Mouse (Mus musculus) heart, embryonic 16.5 days (tissue): Measurements from ENCODE around the gene Pmvk. TPM values are rescaled to one million over a fixed set of nuclear protein-coding genes. Genes with fewer than 3 reads are reported as not detected.
A peak's percentile ranks its signal among the peaks of the same experiment; 100 is the strongest.

ENCODE experiments used
- ATAC-seq: fragments of 200-750 bp; cut with Nextera tagmentation; replicated peaks from 2 replicates; pipeline ENCODE4 v1.8.0; 2017; ENCODE audit warnings: moderate number of reproducible peaks; ENCODE audit not compliant: insufficient read depth, low FRiP score; ENCODE audit errors: extremely low read depth
- H3K27ac ChIP-seq: fragments of 300-500 bp; sonication (generic); 2 replicates; pipeline ENCODE4 v1.5.1; 2014; ENCODE audit warnings: mild to moderate bottlenecking, low read length, control low read depth, moderate library complexity
- H3K27me3 ChIP-seq: fragments of 300-500 bp; sonication (generic); 2 replicates; pipeline ENCODE4 v1.6.1; 2014; ENCODE audit warnings: low read length, mixed read lengths; ENCODE audit not compliant: control insufficient read depth, insufficient read depth
- H3K36me3 ChIP-seq: fragments of 300-500 bp; sonication (generic); 2 replicates; pipeline ENCODE4 v1.6.1; 2014; ENCODE audit not compliant: control insufficient read depth, insufficient read depth
- H3K4me1 ChIP-seq: fragments of 300-500 bp; sonication (generic); 2 replicates; pipeline ENCODE4 v1.6.1; 2014; ENCODE audit warnings: low read length, mixed read lengths; ENCODE audit not compliant: control insufficient read depth, insufficient read depth
- H3K4me2 ChIP-seq: fragments of 300-500 bp; sonication (generic); 2 replicates; pipeline ENCODE4 v1.6.1; 2014; ENCODE audit warnings: low read depth, mild to moderate bottlenecking, control low read depth, low read length
- H3K4me3 ChIP-seq: fragments of 300-500 bp; sonication (generic); 2 replicates; pipeline ENCODE4 v1.5.1; 2014; ENCODE audit warnings: mild to moderate bottlenecking, control low read depth, low read length
- H3K9ac ChIP-seq: fragments of 300-500 bp; sonication (generic); 2 replicates; pipeline ENCODE4 v1.6.1; 2014; ENCODE audit warnings: low read length, control low read depth
- H3K9me3 ChIP-seq: fragments of 300-500 bp; sonication (generic); replicated peaks from 2 replicates; pipeline ENCODE4 v1.6.1; 2016; ENCODE audit warnings: low read length; ENCODE audit not compliant: control insufficient read depth
- WGBS: fragments of 180-500 bp; shearing (Covaris S2); extraction: QIAGEN DNeasy Blood & Tissue Kit; methylation state at CpG from one replicate; pipeline ENCODE4 v1.1.7; 2014; 5-methylcytosine and 5-hydroxymethylcytosine counted together
- polyA plus RNA-seq: library from polyadenylated mRNA; unstranded; fragments of >200 nt; fragmentation: Nextera tagmentation; extraction: Ambion mirVana; gene quantifications from 2 replicates; pipeline ENCODE4 v1.2.1, GENCODE M21; 2015

The Pmvk gene
- polyA plus RNA-seq, 1 experiment from 2014 or later = 59.3 TPM

DNA sequence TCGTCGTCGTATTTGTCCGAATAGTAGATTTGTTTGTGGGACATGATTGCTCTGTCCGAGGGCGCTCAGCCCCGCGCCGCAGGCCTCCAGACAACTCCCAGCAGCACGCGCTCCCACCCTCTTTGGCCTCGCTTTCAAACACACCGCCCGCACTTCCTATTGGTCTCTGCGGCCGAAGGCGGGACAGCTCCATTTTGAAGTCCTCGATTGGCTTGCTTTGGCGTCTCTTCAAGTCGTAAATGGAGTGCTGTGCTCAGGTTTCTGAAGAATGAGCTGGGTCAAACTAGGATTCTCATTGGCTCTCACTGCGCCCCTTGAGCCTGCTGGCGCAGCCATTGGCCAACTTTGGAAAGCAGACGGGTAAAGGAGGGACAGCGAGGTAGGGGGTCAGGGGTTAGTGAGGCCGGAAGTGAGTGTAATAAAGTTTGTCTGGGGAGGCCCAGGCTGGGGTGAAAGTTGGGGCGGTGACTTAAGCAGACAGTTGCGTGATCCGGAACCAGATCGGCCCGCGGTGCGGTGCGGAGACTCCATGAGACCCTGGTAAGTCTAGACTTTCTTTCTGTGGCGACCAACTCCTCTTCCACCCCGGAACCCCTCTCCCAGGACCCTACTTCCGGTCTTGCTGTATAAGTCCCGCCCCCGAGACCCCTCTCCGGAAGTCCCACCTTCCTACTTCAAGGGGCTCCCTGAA is 36.0 kb upstream of the Pmvk start, which contains the start of the genes Cks1b and Shc1:
Gene Cks1b, minus strand, starts transcription at position 214 of the 691 bp plus-strand sequence.
Gene Shc1, plus strand, starts transcription at position 274 of the 691 bp plus-strand sequence.
- Histone ChIP-seq H3K4me2 (peak within 1 kb of the TSS; percentile 90), H3K36me3 (peaks cover 24% of the 10 kb centered on the region), H3K9ac (peak within 1 kb of the TSS; percentile 79), H3K9me3 (no peaks in the 10 kb centered on the region), H3K4me3 (peak within 1 kb of the TSS; percentile 90), H3K27ac (peak within 1 kb of the TSS; percentile 100), H3K4me1 (peaks cover 36% of the 10 kb centered on the region), H3K27me3 (no peaks in the 10 kb centered on the region)
- peak; percentile 90 for ATAC-seq
- WGBS = under 1% methylated on average over 39 of the region's 39 CpGs

DNA sequence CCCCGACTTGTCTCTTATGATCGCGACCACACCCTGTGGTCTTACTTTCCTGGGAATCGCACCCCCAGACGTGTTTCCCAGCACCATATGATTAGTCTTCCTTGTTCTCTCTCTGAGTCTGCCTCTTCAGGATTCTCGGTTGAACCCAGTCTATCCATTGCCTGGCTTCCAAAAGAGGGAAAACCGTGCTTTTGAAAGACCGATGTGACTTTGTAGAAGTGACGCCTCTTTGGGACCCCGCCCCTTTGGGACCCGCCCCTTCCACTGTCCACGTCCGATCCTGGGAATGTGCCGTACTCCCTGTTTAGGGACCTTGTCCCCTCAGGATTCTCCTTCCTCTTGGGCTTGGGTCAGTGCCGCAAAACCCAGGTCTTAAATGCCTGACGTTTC is 35.5 kb upstream of the Pmvk start:
- H3K4me1 ChIP-seq = peaks cover 36% of the 10 kb centered on the region
- WGBS = 0% methylated on average over 16 of the region's 16 CpGs
- H3K27me3 ChIP-seq = no peaks in the 10 kb centered on the region
- H3K9ac ChIP-seq = peak overlapping the region; percentile 77
- H3K27ac ChIP-seq = peak overlapping the region; percentile 100
- peak overlapping the region; percentile 90 for H3K4me3 ChIP-seq
- peaks cover 23% of the 10 kb centered on the region for H3K36me3 ChIP-seq
- H3K9me3 ChIP-seq = no peaks in the 10 kb centered on the region
- ATAC-seq = peak; percentile 29
- peak overlapping the region; percentile 85 for H3K4me2 ChIP-seq

DNA sequence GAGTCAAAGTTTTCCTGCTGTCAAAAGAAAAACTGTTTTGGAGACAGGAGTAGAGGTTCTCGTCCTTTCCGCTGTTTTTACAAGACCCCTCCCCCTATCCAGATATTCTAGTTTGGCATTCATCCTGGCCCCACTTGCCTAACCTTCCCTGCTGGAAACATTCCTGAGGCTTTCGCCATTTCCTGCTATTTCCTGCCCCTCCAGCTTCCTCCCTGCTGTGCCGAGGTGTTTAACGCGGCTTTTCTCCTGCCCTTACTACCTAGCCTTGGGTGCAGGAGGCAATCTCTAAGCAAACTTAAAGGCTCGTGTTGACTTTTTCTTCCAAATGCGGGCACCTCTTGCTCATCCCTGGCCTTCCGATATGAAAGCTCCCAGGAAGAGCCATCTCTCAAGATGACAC is 34.8 kb upstream of the Pmvk start:
- peak overlapping the region; percentile 90 for H3K4me3 ChIP-seq
- WGBS = 3% methylated on average over 9 of the region's 9 CpGs
- H3K4me1 ChIP-seq = peaks cover 36% of the 10 kb centered on the region
- no peaks in the 10 kb centered on the region for H3K9me3 ChIP-seq
- peak overlapping the region; percentile 85 for H3K4me2 ChIP-seq
- no peaks in the 10 kb centered on the region for H3K27me3 ChIP-seq
- ATAC-seq = 0 out of 2 replicates have a peak, but pooled peaks have one; percentile 3
- H3K36me3 ChIP-seq = peaks cover 18% of the 10 kb centered on the region
- H3K9ac ChIP-seq = peak overlapping the region; percentile 77
- peak overlapping the region; percentile 100 for H3K27ac ChIP-seq

DNA sequence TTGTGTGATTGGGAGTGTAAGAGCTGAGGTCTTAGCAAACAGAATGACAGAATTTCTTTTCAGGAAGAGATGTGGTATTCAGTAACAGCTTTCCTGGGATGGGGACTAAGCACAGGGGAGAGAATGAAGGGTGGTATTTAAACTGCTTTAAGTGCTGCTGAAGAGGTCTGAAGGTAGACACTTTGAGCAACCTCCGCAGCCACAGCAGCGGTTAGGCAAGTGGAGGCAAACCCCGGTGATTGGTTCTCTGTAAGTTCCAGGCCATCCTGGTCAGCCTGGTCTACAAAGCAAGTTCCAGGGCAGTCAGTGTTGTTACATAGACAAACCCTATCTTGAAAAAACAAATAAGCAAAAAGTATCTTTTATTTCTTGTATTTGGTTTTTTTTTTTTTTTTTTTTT is 34.4 kb upstream of the Pmvk start:
- peaks cover 36% of the 10 kb centered on the region for H3K4me1 ChIP-seq
- H3K36me3 ChIP-seq = peaks cover 16% of the 10 kb centered on the region
- H3K9me3 ChIP-seq = no peaks in the 10 kb centered on the region
- H3K27me3 ChIP-seq = no peaks in the 10 kb centered on the region
- ATAC-seq = no peak
- H3K4me2 ChIP-seq = peak overlapping the region; percentile 85
- H3K9ac ChIP-seq = peak overlapping the region; percentile 77
- peak overlapping the region; percentile 100 for H3K27ac ChIP-seq
- WGBS = 18% methylated on average over 3 of the region's 3 CpGs
- peak overlapping the region; percentile 90 for H3K4me3 ChIP-seq

DNA sequence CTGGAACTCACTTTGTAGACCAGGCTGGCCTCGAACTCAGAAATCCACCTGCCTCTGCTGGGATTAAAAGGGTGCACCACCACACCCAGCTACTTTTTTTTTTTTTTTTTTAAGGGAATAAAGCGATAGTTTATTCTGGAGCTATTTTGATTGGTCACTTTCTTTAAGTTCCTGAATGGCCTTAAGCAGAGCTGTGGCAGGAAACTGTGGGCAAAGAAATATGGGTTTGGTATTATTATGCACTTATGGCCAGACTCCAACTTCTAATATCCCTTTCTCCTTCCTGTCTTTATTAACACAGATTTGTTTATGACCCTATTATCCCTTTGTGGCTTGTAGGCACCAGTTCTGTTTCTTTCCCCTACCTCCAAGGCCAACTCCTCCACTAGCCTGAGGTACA is 33.9 kb upstream of the Pmvk start:
- Histone ChIP-seq H3K4me3 (peak overlapping the region; percentile 56), H3K36me3 (peaks cover 12% of the 10 kb centered on the region), H3K9me3 (no peaks in the 10 kb centered on the region), H3K9ac (peak overlapping the region; percentile 38), H3K4me2 (peak overlapping the region; percentile 85), H3K4me1 (peaks cover 36% of the 10 kb centered on the region), H3K27me3 (no peaks in the 10 kb centered on the region), H3K27ac (peak overlapping the region; percentile 100)
- WGBS = 41% methylated on average over 2 of the region's 2 CpGs
- no peak for ATAC-seq

DNA sequence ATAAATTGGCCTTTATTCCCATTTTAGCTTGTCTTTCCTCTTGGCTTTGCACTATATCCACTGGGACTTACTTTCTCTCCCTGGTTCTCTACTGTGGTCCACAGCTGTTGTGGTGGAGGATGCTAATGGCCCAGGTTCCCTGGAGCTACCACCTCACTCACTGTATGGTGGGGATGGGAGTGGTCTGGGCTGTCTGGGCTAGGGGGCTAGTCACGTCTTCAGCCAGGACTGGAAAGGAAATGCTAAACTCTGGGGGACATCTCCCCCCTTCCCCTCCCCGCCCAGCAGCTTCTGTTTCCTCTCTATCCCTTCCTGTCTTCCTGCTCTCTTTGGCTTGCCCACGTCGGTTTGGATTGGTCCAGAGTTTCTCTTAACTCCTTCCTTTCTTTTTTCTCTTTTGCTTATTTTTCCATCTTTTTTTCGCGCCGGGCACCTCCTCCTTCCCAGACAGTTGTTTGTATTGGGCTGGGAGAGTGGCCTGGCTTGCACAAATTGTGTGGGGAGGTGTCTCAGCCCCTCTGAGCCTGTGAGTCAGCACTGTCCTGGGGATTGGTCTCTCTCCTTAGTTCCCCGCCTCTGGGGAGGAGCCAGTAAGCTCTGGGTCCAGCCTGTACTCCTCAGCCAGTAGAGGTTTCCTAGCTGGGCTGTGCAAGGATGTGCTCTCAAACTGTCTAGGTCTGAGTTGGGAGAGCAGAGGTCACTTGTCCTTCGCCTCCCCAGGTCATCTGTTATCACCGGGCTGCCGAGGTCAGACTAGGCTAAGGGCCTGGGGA is 33.2 kb upstream of the Pmvk start:
- 8% methylated on average over 11 of the region's 11 CpGs for WGBS
- Histone ChIP-seq H3K9me3 (no peaks in the 10 kb centered on the region), H3K36me3 (peaks cover 9% of the 10 kb centered on the region), H3K4me3 (peak overlapping the region; percentile 56), H3K27ac (peak overlapping the region; percentile 100), H3K4me2 (peak overlapping the region; percentile 85), H3K4me1 (peaks cover 36% of the 10 kb centered on the region), H3K27me3 (no peaks in the 10 kb centered on the region), H3K9ac (peak overlapping the region; percentile 72)
- peak; percentile 67 for ATAC-seq

DNA sequence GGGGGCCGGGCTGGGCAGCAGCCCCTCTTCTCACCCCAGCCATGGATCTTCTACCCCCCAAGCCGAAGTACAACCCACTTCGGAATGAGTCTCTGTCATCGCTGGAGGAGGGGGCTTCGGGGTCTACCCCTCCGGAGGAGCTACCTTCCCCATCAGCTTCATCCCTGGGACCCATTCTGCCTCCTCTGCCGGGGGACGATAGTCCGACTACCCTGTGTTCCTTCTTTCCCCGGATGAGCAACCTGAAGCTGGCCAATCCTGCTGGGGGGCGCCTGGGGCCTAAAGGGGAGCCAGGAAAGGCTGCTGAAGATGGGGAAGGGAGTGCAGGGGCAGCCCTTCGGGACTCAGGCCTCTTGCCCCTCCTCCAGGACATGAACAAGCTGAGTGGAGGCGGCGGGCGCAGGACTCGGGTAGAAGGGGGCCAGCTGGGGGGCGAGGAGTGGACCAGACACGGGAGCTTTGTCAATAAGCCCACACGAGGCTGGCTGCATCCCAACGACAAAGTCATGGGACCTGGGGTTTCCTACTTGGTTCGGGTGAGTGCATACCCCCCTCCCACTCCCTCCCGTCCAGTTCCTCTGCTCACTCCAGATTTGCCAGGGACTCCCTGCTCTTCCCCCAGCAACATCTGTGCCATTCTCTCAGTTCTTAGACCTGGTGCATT is 32.4 kb upstream of the Pmvk start:
- Histone ChIP-seq H3K4me3 (peak overlapping the region; percentile 56), H3K27ac (peak overlapping the region; percentile 100), H3K4me2 (peak overlapping the region; percentile 85), H3K36me3 (peaks cover 16% of the 10 kb centered on the region), H3K9me3 (no peaks in the 10 kb centered on the region), H3K4me1 (peaks cover 32% of the 10 kb centered on the region), H3K9ac (peak overlapping the region; percentile 72), H3K27me3 (no peaks in the 10 kb centered on the region)
- ATAC-seq = no peak
- 13% methylated on average over 22 of the region's 22 CpGs for WGBS

DNA sequence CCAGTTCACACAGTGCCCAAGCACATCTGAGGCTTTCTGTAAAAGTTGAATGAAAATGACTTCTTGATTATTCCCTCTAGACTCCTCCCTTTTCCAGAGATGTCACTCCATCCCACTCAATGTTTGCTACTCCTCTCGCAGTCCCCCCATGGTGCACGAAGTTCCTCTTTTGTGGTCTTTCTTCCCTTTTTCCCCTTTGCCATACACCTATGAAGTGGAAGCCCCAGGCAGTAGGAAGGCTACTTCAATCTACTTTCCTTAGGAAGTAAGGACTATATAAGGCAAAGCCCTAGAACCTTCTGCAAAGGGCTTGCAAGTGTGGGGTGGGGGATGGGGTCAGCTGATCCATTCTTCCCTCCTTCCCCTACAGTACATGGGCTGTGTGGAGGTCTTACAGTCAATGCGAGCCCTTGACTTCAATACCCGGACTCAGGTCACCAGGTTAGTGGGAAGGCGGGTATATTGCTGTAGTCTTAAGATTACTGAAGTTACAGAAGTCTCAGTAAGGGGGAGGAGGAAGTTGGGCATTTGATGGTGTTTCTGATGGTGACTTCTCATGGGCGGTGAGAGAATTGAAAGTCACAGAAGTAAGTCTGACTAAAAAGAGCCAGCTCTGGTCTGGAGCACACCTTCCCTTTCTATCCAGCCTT is 31.7 kb upstream of the Pmvk start:
- Histone ChIP-seq H3K4me3 (peak overlapping the region; percentile 56), H3K9ac (peak overlapping the region; percentile 72), H3K9me3 (no peaks in the 10 kb centered on the region), H3K36me3 (peaks cover 23% of the 10 kb centered on the region), H3K4me1 (peaks cover 25% of the 10 kb centered on the region), H3K4me2 (peak overlapping the region; percentile 85), H3K27me3 (no peaks in the 10 kb centered on the region), H3K27ac (no peak overlapping the region)
- 61% methylated on average over 6 of the region's 6 CpGs for WGBS
- no peak for ATAC-seq
